Mouse (Mus musculus): ENCODE data around the gene Hcls1.

The Hcls1 gene

GRCm38 (mm10) chr16:36934841-36935620 lies at the start of gene Hcls1:
Gene Hcls1 (plus strand): TSS chr16:36934983.
- DNase-seq (ENCODE audit: low read depth) = peak; percentile 78

DNA sequence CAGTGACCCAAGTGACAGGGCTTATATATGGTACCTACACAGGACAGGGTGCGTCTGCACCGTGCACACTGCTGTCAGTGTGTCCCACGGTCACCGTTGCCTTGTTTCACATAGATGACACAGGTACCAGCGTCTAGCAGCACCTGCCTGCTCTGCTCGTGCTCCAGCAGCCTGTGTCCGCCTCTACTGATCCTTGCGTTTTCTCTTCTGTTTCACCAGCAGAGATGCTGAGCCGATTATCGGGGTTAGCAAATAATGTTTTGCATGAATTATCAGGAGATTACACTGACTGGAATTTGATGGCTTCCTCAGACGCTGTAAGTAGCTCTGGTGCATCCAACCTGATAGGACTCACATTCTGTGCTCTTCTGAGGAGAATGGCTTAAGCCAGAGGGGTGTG lies 48.9 kb upstream of the Hcls1 start:
- DNase-seq (ENCODE audit: low read depth) = no peak

DNA sequence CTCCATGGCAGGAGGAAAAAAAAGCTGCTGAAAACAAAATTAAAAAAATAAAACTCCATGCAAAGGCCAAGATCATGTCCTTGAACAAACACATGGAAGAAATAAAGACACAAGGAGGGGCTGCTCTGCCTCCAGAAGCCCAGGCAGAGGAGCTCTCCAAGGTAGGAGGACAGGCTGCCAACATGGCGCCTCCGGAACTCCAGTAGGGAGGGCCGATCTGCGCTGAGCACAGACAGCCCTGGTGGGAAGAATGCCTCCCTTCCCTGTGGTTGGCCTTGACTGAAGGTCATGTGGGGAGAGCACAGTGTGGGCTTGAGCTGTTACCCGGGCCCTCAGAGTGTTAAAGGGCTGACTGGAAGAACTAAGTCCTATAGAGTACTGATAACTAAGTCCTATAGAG lies 47.2 kb upstream of the Hcls1 start:
- DNase-seq (ENCODE audit: low read depth) = no peak

GRCm38 (mm10) chr16:36890559-36890958 lies 44.2 kb upstream of the Hcls1 start:
- DNase-seq (ENCODE audit: low read depth) = no peak

DNA sequence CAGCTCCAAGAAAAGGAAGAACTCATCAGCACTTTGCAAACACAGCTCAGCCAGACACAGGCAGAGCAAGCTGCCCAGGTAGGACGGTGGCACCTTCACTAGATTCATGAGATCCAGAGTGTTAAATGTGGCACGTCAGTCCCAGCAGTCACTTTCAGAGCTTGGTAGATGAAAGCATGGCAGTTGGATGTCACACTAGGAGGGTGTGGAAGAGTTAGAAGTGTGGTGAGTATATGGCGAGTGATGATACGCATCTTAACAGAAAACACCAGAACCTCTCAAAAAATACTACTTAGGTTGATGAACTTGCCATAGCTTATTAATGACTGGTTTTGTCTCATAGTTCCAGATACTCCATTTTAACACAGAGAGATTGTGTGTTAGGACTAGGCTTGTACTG lies 43.4 kb upstream of the Hcls1 start:
- no peak for DNase-seq (ENCODE audit: low read depth)

GRCm38 (mm10) chr16:36893317-36893716 lies 41.5 kb upstream of the Hcls1 start:
- no peak for DNase-seq (ENCODE audit: low read depth)

DNA sequence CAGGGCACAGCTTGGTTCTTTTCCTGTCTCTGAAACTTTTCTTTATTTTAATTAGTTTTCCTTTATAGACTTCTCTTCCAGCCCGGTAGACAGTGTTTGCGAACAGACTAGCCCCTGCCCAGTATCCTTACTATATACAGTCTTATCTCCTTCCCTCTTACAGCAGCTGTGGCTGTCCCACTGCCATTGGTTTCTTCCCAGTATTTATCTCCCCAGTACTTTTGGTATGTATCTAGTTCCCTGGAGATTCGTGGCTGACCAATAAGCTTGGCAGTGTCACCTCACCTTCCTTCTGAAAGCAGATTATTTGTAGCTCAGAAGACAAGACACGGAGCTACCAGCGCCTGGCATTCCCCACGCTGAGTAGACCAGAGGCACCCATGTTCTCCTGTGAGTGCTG lies 38.1 kb upstream of the Hcls1 start:
- no peak for DNase-seq (ENCODE audit: low read depth)

DNA sequence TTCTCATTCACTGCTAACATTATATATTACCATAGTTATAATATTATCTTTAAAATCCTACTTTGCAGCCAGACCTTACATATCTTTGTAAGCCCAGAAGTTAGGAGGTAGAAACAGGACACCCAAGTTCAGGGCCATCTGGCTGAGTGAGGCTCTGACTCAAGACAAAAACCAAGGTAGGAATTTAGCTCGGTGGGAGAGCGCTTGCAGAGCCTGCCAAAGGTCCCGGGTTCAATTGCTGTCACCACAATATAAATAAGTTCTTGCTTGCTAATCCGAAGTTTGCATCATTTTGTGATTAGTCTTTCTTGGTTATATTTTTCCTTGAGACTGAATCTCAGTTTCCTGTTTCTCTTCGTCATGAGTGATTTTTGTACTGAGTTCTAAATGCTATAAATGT lies 31.6 kb upstream of the Hcls1 start:
- DNase-seq (ENCODE audit: low read depth) = no peak

DNA sequence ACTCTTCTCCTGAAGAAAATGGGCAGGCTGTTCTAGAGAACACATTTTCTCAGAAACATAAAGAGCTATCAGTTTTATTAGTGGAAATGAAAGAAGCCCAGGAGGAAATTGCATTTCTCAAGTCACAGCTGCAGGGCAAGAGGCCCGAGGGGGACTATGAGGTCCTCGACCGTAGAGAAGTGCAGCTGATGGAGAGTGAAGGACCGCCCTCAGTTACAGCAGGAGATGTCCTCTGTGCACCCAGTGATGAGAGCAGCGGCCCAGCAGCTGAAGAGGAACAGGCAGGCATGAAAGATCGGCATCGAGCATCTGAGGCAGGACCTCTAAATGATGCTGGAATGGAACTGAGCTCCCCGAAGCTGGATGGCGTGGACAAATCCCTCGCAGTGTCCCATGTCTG lies 22.9 kb upstream of the Hcls1 start:
- DNase-seq (ENCODE audit: low read depth) = no peak

DNA sequence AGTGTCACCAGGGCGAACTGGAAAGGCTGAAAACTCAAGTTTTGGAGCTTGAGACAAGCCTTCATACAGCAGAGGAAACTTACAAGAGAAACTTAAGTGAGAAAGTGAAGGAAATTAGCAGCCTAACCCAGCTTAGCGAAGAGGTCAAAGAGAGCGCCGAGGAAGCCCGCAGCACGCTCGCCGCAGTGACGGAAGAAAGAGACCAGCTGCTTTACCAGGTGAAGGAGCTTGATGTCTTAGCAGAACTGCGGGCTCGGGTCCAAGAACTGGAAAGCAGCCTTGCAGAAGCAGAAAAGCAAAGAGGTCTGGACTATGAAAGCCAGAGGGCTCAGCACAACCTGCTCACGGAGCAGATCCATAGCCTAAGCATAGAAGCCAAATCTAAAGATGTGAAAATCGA lies 22.5 kb upstream of the Hcls1 start:
- DNase-seq (ENCODE audit: low read depth) = no peak

DNA sequence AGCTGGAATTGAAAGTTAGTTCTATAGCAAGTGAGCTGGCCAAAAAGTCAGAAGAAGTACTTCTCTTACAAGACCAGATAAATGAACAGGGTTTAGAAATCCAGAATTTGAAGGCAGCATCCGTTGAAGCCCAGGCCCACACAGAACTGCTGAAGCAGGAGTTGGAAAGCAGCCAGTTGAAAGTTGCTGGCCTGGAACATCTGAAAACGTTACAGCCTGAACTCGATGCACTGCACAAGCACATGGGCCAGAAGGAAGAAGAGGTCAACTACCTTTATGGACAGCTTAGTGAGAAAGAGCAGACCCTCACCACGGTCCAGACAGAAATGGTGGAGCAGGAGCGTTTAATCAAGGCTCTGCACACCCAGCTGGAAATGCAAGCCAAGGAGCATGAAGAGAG lies 20.6 kb upstream of the Hcls1 start:
- no peak for DNase-seq (ENCODE audit: low read depth)

- DNase-seq (ENCODE audit: low read depth) = no peak
Observed at GRCm38 (mm10) chr16:36918505-36918904, 16.3 kb upstream of the Hcls1 start.

GRCm38 (mm10) chr16:36920410-36920809 lies 14.4 kb upstream of the Hcls1 start:
- DNase-seq (ENCODE audit: low read depth) = no peak

- no peak for DNase-seq (ENCODE audit: low read depth)
Observed at GRCm38 (mm10) chr16:36921067-36921613, 13.6 kb upstream of the Hcls1 start.

DNA sequence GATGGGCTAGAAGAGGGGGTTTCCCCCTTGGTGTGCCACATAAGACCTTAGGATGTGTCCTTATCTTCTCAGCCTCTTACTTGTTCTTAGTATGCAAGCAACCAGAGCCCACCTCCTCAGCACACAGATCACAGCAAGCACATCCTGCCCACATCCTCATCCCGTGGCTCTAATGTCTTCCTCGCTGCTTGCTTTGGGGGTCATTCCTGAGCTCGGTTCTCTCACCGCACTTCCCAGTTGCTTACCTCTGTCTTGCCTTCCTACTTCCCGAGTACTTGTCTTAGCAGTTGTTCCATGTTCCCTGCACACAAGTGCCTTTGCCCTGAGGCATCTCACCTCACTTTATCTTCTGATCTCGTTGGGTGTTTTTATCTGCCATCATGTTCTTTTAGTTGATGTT lies 12.8 kb upstream of the Hcls1 start:
- peak; percentile 48 for DNase-seq (ENCODE audit: low read depth)

- DNase-seq (ENCODE audit: low read depth) = no peak
Observed at GRCm38 (mm10) chr16:36924312-36924711, 10.5 kb upstream of the Hcls1 start.

GRCm38 (mm10) chr16:36925351-36925750 lies 9.4 kb upstream of the Hcls1 start:
- no peak for DNase-seq (ENCODE audit: low read depth)

GRCm38 (mm10) chr16:36925797-36926196 lies 9.0 kb upstream of the Hcls1 start:
- DNase-seq (ENCODE audit: low read depth) = no peak

GRCm38 (mm10) chr16:36926514-36927447 lies 8.0 kb upstream of the Hcls1 start:
- DNase-seq (ENCODE audit: low read depth) = no peak

- peak; percentile 74 for DNase-seq (ENCODE audit: low read depth)
Observed at GRCm38 (mm10) chr16:36927495-36928105, 7.2 kb upstream of the Hcls1 start.

DNA sequence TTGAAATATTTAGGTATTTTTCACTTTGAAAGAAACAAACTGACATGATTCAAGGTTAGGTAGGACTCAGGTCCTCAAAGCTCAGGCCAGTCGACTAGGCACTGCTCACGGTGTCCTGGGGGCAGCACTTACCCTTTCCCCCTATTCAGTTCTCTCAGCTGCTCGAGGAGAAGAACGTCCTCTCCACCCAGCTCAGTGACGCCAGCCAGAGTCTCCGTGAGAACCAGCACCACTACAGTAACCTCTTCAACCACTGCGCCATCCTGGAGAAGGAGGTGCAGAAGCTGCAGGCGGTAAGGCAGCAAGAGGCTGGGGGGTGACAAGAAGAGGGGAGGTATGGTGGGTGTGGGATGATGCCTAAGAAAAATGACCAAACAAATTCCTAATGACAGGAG lies 6.7 kb upstream of the Hcls1 start:
- DNase-seq (ENCODE audit: low read depth) = no peak

DNA sequence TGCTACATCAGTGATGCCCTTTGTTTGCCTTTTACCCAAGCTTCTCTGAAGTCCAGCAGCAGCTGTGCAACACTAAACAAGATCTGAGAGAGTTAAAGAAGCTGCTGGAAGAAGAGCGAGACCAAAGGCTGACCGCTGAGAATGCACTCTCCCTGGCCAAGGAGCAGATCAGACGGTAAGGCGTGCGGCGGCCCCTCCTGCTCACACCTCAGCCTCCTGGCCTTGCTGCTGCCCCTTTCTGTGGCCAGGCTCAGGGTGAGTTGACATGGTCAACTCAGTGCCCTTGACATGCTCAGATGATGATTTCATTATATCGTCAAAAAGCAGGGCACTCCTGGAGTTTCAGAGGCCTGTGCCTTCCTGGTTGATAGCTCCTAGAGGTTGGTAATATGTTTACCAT lies 5.6 kb upstream of the Hcls1 start:
- no peak for DNase-seq (ENCODE audit: low read depth)
